Mouse (Mus musculus) MEL (cell line): ENCODE measurements around the gene Olfr5. TPM values are rescaled to one million over a fixed set of nuclear protein-coding genes. Genes with fewer than 3 reads are reported as not detected.

ENCODE experiments used
- DNase-seq: peaks from one replicate; pipeline ENCODE4 v3.0.0; 2011; ENCODE audit warnings: low read depth, low spot score
- H3K27ac ChIP-seq: 2 replicates; pipeline ENCODE4 v1.5.1; 2012; ENCODE audit warnings: low read depth, mild to moderate bottlenecking, control low read depth, low read length, moderate library complexity; ENCODE audit not compliant: control insufficient read depth
- H3K27me3 ChIP-seq, 2 experiments: fragments of 150-350 bp in 1 of 2; sonication (generic) in 1 of 2; 2 replicates each; pipeline ENCODE4 v1.6.1; 2012; ENCODE audit warnings: low read length in 2 of 2, mild to moderate bottlenecking in 2 of 2, improper control_type of control experiment in 1 of 2, moderate library complexity in 1 of 2; ENCODE audit not compliant: insufficient read depth in 2 of 2, control insufficient read depth in 1 of 2
- H3K36me3 ChIP-seq, 2 experiments: 2 replicates each; pipeline ENCODE4 v1.6.1; 2012 to 2014; ENCODE audit warnings: low read length in 2 of 2, improper control_type of control experiment in 1 of 2, inconsistent platforms in 1 of 2, mild to moderate bottlenecking in 1 of 2; ENCODE audit not compliant: insufficient read depth in 2 of 2, control insufficient read depth in 1 of 2
- H3K4me1 ChIP-seq, 2 experiments: fragments of 150-350 bp in 1 of 2; sonication (generic) in 1 of 2; 2 replicates each; pipeline ENCODE4 v1.6.1; 2012; ENCODE audit warnings: low read length in 2 of 2, improper control_type of control experiment in 1 of 2, mild to moderate bottlenecking in 1 of 2; ENCODE audit not compliant: insufficient read depth in 2 of 2, control insufficient read depth in 1 of 2
- H3K4me3 ChIP-seq, 2 experiments: fragments of 150-350 bp in 1 of 2; sonication (generic) in 1 of 2; 2 replicates each; pipeline ENCODE4 v1.5.1; 2012; ENCODE audit warnings: low read depth in 2 of 2, low read length in 2 of 2, mild to moderate bottlenecking in 2 of 2, moderate library complexity in 2 of 2, control low read depth in 1 of 2, improper control_type of control experiment in 1 of 2; ENCODE audit not compliant: control insufficient read depth in 1 of 2, insufficient read depth in 1 of 2
- H3K79me2 ChIP-seq: 2 replicates; pipeline ENCODE4 v1.6.1; 2012; ENCODE audit warnings: mild to moderate bottlenecking, low read length, moderate library complexity; ENCODE audit not compliant: control insufficient read depth, poor library complexity, insufficient read depth
- H3K9ac ChIP-seq: 2 replicates; pipeline ENCODE4 v1.6.1; 2012; ENCODE audit warnings: low read depth, mild to moderate bottlenecking, control low read depth, low read length, moderate library complexity; ENCODE audit not compliant: control insufficient read depth, poor library complexity, severe bottlenecking
- H3K9me3 ChIP-seq: fragments of 150-350 bp; sonication (generic); replicated peaks from 2 replicates; pipeline ENCODE4 v1.6.1; 2012; ENCODE audit warnings: mild to moderate bottlenecking, low read length, improper control_type of control experiment, moderate library complexity; ENCODE audit not compliant: insufficient read depth
- CTCF ChIP-seq, 3 experiments: IDR thresholded peaks in 2 of 3; conservative IDR thresholded peaks in 1 of 3; 2 replicates each; pipeline ENCODE4 v1.5.1; 2011 to 2012; ENCODE audit warnings: low read length in 3 of 3, low read depth in 2 of 3, mild to moderate bottlenecking in 2 of 3, improper control_type of control experiment in 1 of 3, inconsistent platforms in 1 of 3, mixed read lengths in 1 of 3, moderate library complexity in 1 of 3; ENCODE audit not compliant: control insufficient read depth in 1 of 3, insufficient read depth in 1 of 3, poor library complexity in 1 of 3, severe bottlenecking in 1 of 3
- GATA1 ChIP-seq: IDR thresholded peaks from 2 replicates; pipeline ENCODE4 v1.6.1; 2011; ENCODE audit warnings: low read depth, low read length, improper control_type of control experiment
- MYB ChIP-seq: IDR thresholded peaks from 2 replicates; pipeline ENCODE4 v1.6.1; 2011; ENCODE audit warnings: mild to moderate bottlenecking, low read depth, low read length, improper control_type of control experiment
- NELFE ChIP-seq: IDR thresholded peaks from 2 replicates; pipeline ENCODE4 v1.6.1; 2011; ENCODE audit warnings: low read depth, low read length, improper control_type of control experiment
- POLR2A ChIP-seq, 2 experiments: IDR thresholded peaks; 2 replicates each; pipeline ENCODE4 v1.6.1; 2011 to 2012; ENCODE audit warnings: low read length in 2 of 2, mild to moderate bottlenecking in 2 of 2, control low read depth in 1 of 2, improper control_type of control experiment in 1 of 2, low read depth in 1 of 2, moderate library complexity in 1 of 2; ENCODE audit not compliant: control insufficient read depth in 1 of 2, insufficient read depth in 1 of 2, poor library complexity in 1 of 2
- RAD21 ChIP-seq: IDR thresholded peaks from 2 replicates; pipeline ENCODE4 v1.6.1; 2011; ENCODE audit warnings: mild to moderate bottlenecking, low read depth, low read length, improper control_type of control experiment
- SMC3 ChIP-seq: IDR thresholded peaks from 2 replicates; pipeline ENCODE4 v1.6.1; 2011; ENCODE audit warnings: low read depth, low read length, improper control_type of control experiment
- TAL1 ChIP-seq: IDR thresholded peaks from 2 replicates; pipeline ENCODE4 v1.6.1; 2012; ENCODE audit warnings: mild to moderate bottlenecking, inconsistent platforms, low read length, moderate library complexity, mixed read lengths
- TCF12 ChIP-seq: IDR thresholded peaks from 2 replicates; pipeline ENCODE4 v1.6.1; 2014; ENCODE audit warnings: low read depth, mild to moderate bottlenecking, inconsistent platforms, low read length, improper control_type of control experiment, moderate library complexity
- ZC3H11A ChIP-seq: IDR thresholded peaks from 2 replicates; pipeline ENCODE4 v1.6.1; 2012; ENCODE audit warnings: low read depth, mild to moderate bottlenecking, inconsistent platforms, low read length, improper control_type of control experiment
- ZKSCAN1 ChIP-seq: IDR thresholded peaks from 2 replicates; pipeline ENCODE4 v1.6.1; 2012; ENCODE audit warnings: low read depth, mild to moderate bottlenecking, inconsistent platforms, low read length, improper control_type of control experiment, moderate library complexity
- ZMIZ1 ChIP-seq: IDR thresholded peaks from 2 replicates; pipeline ENCODE4 v1.6.1; 2012; ENCODE audit warnings: low read depth, mild to moderate bottlenecking, inconsistent platforms, low read length, improper control_type of control experiment, moderate library complexity
- polyA plus RNA-seq, 2 experiments: library from polyadenylated mRNA; stranded (reverse) in 1 of 2; unstranded in 1 of 2; fragments of >175 nt in 1 of 2; fragments of >200 nt in 1 of 2; gene quantifications; 2 replicates each; pipeline versions ENCODE4 v1.2.1 to v1.2.4; 2012; ENCODE audit warnings: low replicate concordance in 2 of 2, low read depth in 1 of 2; ENCODE audit not compliant: insufficient read length in 2 of 2, insufficient read depth in 1 of 2, missing spikeins in 1 of 2
- total RNA-seq: library from RNA; depleted of rRNA; stranded (reverse); fragments of 300-350 nt; gene quantifications from 2 replicates; pipeline ENCODE4 v1.2.3, GENCODE M21; 2012

The Olfr5 gene
- total and polyA plus RNA-seq, 3 experiments, result not detected

DNA sequence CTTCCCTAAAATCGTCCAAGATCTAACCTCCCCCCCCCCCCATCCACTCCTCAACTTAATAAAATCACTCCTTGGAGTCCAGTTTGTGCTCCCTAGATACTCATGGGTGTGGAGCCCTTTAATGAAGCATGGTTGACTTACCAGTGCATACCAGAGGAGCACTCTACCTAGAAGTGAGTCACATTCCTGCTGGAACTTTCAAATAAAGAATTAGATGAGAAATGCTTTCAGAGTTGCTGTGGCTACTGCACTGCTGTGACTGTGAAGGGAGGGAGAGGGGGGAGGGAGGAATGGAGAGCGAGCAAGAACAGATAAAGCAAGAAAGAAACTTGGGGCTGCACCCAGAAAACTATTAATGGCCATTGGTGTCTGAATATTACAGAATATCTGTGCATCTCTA is 45.6 kb downstream of the Olfr5 start:
- Histone ChIP-seq H3K4me3 (no peak overlapping the region), H3K79me2 (no peaks in the 10 kb centered on the region), H3K27ac (no peak overlapping the region), H3K36me3 (no peaks in the 10 kb centered on the region), H3K27me3 (no peaks in the 10 kb centered on the region), H3K9me3 (no peaks in the 10 kb centered on the region), H3K9ac (no peak overlapping the region), H3K4me1 (no peaks in the 10 kb centered on the region)
- TF ChIP-seq MYB (no peak), ZMIZ1 (no peak)
- DNase-seq, result no peak

DNA sequence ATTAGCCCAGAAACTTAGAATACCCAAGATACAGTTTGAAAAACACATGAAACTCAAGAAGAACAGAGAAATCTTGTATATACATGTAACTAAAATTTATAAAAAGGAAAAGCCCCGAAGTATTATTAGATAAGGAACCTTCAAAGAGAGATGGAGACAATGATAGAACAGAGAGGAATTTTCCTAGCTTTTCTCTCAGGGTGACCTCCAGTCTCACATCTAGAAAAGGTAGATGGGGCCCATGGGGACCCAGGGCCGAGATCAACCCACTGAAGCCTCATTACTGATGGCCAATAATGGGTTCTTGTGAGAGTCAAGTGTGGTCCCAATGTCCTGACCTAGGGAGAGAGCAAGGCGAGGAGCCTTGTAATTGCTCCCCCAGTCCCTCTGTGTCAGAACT is 48.4 kb downstream of the Olfr5 start, which contains the start of gene Olfr1344:
Olfr1344 (plus strand) TSS at position 301 of the 400 bp plus-strand sequence.
- Histone ChIP-seq H3K4me1 (no peaks in the 10 kb centered on the region), H3K27ac (no peak within 1 kb of the TSS), H3K4me3 (no peak within 1 kb of the TSS), H3K9ac (no peak within 1 kb of the TSS), H3K9me3 (no peaks in the 10 kb centered on the region), H3K79me2 (no peaks in the 10 kb centered on the region), H3K36me3 (no peaks in the 10 kb centered on the region), H3K27me3 (no peaks in the 10 kb centered on the region)
- DNase-seq, result no peak
- TF ChIP-seq ZMIZ1 (no peak), POLR2A (IDR thresholded peaks at IDR 0.05; ENCODE audit: control insufficient read depth in 1 of 2, insufficient read depth in 1 of 2, low read depth in 1 of 2, low read length in 2 of 2, poor library complexity in 1 of 2) (no peak)

DNA sequence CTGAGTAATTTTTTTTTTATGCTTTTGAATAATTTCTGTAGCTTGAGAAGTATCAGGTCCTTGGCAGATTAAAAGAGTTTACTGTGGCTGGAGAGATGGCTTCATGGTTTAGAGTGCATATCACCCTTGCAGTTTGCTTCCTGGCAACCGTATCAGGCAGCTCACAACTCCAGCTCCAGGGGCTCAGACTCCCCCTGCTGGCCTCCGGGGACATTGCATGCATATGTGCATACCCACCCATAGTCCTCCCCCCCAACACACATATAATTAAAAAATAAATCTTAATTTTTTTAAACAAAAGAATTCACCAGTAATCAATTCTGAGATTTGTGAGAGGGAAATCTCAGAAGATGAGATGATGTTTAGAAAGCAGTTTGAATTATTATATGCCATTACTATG is 56.4 kb downstream of the Olfr5 start:
- H3K4me1 ChIP-seq, result no peaks in the 10 kb centered on the region
- no peaks in the 10 kb centered on the region for H3K36me3 ChIP-seq
- no peaks in the 10 kb centered on the region for H3K9me3 ChIP-seq
- no peak overlapping the region for H3K9ac ChIP-seq
- no peak overlapping the region for H3K27ac ChIP-seq
- no peaks in the 10 kb centered on the region for H3K27me3 ChIP-seq
- TF ChIP-seq RAD21 (peak; percentile 24), GATA1 (no peak), ZKSCAN1 (no peak), ZC3H11A (0 out of 2 replicates have a peak, but pooled peaks have one; percentile 16), TCF12 (no peak), TAL1 (no peak), CTCF (IDR thresholded peaks at IDR 0.05 in 2 of 3, conservative IDR thresholded peaks at IDR 0.05 in 1 of 3; ENCODE audit: control insufficient read depth in 1 of 3, insufficient read depth in 1 of 3, low read depth in 2 of 3, low read length in 3 of 3, poor library complexity in 1 of 3, severe bottlenecking in 1 of 3) (peak; percentile 47 to 74 (median 58)), SMC3 (peak; percentile 63), NELFE (no peak)
- no peak overlapping the region for H3K4me3 ChIP-seq
- H3K79me2 ChIP-seq, result no peaks in the 10 kb centered on the region
- peak; percentile 48 for DNase-seq
